Mouse (Mus musculus) megakaryocyte progenitor cell, adult 5-6 weeks (primary cell): ENCODE results near the gene Grsf1. TPM values are rescaled to one million over a fixed set of nuclear protein-coding genes. Genes with fewer than 3 reads are reported as not detected.

Source experiments
- ATAC-seq: replicated peaks from 2 replicates; pipeline ENCODE4 v1.8.0; 2016; ENCODE audit warnings: mild to moderate bottlenecking, moderate TSS enrichment, inconsistent platforms; ENCODE audit not compliant: poor library complexity
- total RNA-seq, 2 experiments: library from RNA; stranded (forward) in 1 of 2; stranded (reverse) in 1 of 2; fragments of 157-497, 149-512 nt in 1 of 2; fragments of 200-1000 nt in 1 of 2; gene quantifications; 2 replicates each; pipeline versions ENCODE4 v1.2.3 to v1.2.4; 2015 to 2017

Gene Grsf1
- total RNA-seq, 2 experiments from 2014 or later: 74.0 to 77.0 TPM

DNA sequence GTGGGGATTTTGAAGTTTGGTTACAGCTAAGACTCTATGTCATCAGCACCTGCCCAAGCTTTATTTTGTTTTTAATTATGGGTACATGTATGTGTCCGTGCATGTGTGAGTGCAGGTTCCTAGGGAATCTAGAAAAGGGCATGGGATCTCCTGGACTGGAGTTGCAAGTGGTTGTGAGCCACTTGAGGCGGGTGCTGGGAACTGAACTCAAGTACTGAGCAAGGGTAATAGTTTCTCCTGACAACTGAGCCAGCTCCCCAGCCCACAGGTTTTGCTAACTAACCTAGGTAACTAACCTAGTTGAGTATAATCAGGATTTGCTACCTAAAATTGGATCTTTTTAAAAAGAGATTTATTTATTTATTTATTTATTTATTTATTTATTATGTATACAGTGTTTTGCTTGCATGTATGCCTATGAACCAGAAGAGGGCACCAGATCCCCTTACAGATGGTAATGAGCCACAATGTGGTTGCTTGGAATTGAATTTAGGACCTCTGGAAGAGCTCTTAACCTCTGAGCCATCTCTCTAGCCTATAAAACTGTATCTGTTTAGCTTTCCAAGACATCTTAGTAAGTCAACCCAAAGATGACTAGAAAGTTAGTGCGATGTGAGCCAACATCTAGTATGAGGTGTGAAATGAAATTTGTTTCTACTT, 13.4 kb upstream of the Grsf1 start:
- peak; percentile 81 for ATAC-seq

DNA sequence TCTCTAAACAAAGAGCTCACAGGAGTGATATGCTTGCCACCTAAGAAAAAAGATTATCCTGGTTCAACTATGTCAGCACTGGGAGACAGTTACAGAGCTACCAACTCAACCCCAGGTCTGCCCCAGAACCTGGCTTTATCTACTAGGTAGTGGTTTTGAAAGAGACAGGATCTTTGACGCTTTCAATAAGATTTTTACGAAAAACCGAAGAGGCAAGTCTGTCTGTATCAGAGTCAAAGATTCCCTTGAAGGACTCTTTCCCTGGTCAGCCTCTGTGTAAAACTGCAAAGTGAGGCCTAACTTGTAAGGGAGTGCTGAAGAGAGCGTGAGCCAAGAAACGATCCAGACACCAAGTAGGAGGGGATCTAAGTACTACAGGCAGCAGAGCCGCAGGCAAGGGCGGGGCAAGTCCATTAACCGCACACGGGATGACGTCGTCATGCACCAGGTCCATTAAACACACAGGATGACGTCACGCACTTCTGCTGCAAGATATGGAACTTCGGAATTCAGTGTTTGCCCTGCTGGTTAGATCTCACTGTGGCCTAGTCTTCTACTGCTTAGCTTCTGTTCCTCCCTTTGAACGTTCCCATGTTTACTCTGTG, 12.7 kb upstream of the Grsf1 start:
- peak; percentile 38 for ATAC-seq

DNA sequence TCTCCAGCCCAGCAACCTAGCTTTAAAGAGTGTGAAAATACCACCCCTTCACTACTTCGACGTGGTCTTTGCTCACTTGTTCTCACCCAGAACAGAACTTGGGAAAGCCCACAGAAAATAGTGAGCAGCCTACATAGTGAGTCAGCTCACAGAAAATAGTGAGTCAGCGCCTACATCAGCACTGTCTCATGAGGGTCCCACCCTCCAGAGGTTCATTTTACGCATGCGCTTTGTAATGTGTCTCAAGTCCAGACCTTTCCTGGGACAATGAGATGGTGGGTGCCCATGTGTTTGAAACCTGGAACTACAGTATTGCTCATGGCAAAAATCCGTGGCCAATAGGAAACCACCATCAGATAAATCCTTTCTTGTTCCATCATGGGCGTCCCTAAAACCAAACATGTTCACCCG, 12.0 kb upstream of the Grsf1 start:
- ATAC-seq: peak; percentile 35; the same call in 1 of the 2 replicates

DNA sequence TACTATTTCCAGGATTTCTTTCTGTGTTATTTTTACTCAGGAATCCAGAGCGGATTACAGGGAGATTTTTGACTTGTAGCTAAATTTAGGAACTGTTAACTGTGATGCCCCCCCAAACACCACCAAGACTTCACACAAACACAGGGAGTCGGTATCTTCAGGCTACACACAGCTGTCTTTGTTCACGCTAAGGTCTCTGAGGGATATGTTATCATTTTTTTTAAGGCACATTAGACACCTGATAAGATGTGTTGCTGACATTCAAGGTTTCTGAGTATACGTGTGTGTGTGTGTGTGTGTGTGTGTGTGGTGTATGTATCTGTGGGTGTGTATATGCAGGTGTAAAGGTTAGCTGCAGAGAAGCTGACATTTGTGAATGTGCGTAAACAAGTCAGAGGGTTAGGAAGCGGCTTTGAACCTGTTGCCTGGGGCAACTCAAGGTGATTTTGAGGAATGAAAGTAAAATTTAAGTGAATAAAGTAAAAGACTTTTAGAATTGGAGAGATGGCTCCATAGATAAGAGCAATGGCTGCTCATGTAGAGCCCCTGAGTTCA, 9.9 kb upstream of the Grsf1 start:
- ATAC-seq: peak; percentile 18; the same call in 1 of the 2 replicates

DNA sequence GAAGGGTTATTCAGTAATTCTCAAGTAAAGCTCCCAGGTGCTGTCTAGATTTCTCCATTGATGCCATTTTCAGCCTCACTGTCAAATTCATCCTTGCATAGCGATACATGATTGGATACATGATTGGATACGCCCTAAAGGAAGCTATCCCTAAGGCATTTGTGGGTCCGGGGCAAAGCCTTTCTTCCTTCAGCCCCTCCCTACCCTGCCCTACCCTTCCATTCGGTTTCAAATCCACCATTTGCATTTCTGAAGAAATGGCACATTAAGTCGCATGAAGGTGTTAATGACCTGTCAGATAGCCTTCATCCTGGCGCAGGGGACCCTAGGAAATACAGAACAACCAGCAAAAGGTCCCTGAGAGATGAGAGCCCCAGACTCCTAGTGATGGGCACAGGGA, 9.3 kb upstream of the Grsf1 start:
- ATAC-seq: no peak

DNA sequence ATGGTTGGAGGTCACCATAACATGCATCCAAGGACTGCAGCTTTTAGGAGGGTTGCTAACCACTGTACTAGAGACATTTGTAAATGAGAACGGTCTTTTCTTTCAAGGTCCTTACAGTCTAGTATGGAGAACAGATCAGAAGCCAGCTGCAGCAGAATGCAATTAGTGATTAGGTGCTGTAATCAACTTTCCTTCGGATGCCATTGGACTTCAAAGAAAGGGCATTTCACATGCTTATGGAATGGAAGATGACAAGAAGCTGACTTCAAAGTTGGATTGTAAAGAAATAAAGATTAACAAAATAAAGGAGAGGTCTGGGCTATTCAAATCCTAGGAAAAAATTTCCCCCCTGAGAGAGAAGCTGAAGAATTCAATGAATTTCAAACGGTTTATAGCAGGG, 8.3 kb upstream of the Grsf1 start:
- ATAC-seq: no peak

DNA sequence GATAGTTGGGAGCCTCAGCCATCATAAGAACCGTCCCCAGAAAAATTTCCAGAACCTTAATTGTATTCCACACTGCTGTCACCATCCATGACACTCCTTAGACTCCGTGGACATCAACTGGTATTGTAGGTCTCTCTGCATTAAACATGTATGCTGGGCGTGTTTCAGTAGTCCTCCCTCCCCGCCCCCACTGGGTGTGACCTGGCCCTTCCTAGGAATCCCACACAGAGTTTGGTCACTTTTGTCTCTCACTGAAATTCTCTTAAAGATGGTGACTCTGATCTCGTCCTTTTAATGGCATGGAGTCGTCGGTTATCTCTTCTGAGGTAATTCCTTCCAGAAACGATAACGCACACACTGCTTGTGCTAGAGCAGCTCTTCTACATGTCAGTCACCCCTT, 7.7 kb upstream of the Grsf1 start:
- ATAC-seq: no peak

DNA sequence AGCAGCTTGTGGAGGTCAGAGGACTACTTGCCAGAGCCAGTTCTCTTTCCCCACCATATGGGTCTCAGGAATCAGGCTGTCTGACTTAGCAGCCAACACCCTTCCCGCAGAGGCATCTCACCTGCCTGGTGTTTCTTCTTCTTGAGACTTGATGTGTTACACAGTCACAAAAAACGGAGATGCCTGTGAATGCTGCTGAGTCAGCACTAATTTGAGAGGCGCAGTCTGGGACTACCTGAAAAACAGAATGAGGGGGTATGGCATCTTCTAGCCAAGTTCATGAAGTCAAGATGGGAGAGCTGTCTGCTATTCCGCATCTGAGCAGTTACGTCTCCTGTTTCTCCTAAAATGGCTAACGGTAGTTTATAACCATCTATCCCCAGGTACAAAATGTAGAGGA, 4.6 kb upstream of the Grsf1 start:
- ATAC-seq: no peak

DNA sequence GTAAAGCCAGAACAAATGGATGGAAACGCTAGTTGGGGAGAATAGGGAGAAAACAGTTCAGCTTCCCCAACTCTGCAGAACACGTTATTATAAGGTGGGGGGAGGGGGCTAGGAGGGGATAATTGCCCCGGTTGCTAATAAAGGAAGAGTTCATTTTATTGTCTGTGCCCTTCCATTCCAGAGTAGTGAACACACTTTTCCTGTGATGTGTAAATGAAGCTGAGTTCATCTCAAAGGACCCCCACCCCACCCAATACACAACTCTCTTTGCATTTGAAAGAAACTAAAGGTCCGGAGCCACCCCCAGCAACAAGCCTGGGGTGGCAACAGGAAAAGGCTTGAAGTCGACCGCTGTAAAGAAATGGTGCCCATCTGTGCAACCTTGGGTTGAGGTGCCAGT, 3.4 kb upstream of the Grsf1 start:
- no peak for ATAC-seq

DNA sequence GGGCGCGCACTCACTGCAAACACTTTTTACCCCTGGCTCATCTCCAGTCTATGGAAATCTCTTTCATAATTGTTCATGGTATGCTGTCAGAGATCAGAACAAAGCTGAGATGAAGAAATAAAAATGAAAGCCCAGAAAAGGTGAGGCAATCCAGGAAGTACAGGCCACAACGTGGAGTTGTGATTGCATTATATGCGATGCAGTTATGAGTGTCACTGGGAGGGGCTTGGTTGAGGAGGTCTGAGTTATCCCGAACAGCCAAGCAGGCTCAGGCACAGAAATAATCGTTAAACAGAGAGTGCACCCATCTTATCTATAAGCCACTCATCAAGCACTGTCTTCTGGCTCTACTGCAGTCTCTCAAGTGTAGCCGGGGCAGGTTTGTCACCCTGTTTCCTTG, 3.0 kb upstream of the Grsf1 start:
- ATAC-seq: peak; percentile 66

DNA sequence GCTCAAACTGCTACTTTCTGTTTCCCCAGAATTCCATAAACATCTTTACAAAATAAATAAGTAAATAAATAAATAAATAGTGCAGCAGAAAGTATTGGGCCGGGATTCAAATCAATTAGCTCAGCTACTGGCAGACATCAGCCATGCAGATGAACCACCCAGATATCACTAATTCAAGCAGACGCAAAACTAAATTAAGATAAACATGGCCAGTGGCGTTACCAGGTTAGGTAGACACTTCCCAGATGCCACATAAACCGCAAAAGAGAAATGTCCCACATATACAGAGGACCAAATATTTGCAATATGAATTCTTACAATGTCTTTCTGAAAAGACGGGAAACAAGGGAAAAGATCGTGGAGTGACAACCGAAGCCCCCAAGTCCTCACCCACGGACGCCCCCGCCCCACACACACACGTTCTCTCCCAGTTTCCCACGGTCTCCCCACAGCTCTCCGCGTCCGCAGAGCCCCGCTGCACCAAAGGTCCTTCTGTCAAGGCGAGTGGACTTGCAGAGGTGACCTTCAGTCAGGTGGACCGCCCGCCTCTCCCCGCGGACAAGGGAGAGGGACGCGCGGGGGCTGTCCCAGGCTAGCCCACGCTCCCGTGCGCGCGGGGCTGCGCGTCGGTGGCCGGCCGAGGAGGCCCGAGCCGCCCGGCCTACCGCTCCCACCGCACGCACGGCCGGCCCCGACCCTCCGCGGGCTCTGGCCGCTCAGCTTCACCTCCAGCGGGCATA, 1.1 kb downstream of the Grsf1 start:
- peak; percentile 27 for ATAC-seq

DNA sequence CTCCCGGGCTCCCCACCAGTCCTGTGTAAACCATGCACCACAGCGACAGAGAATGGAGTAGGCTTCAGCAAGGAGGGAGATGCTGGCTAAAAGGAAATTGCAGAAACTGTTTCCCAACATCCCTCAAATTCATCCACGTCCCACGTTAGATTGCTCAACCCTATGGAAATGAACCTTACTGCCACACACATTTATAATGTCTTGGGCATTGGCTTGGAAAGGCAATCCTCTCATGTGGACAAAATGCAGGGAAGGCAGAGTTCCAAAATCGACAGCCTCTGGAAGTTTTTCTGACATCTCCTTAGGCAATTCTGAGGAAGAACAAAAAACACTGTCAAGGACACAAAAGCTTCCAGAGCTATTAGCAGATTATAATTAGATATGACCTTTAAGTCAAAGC, 12.1 kb downstream of the Grsf1 start:
- no peak for ATAC-seq

DNA sequence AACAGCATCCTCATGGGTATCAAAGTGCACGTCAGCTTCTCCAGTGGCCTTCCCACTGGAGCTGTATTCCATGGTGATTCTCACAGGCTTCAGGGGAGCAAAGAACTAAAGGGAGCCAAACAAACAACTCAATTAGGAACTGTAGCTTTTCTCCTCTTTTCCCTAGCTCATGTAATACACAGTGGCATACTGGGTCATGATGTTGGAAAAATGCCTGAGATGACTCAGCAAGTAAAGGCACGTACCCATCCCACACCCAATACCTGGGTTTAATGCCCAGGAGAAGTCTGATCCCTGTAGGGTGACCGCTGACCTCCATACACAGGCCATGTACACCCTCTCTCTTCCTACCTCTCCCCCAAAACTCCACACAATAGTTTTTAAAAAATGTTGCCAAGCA, 12.8 kb downstream of the Grsf1 start:
- no peak for ATAC-seq

DNA sequence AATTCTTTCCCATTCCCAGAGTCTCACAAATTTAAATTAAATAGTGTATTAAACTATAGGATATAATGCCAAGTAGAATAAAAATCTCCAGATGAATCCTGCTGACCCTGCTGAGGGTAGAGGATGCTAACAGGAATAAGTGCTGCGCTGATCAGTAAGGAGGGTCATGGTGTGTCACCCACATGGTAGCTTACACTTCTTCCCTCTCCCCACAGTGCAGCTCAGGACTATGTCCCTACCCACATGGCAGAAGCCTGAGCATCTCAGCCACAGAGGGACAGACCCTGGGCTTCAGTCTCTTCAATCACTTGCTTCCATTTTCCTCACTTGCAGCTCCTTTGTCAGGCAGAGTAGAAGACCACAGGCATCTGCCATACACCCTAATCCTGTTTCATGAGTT, 18.1 kb downstream of the Grsf1 start:
- no peak for ATAC-seq

DNA sequence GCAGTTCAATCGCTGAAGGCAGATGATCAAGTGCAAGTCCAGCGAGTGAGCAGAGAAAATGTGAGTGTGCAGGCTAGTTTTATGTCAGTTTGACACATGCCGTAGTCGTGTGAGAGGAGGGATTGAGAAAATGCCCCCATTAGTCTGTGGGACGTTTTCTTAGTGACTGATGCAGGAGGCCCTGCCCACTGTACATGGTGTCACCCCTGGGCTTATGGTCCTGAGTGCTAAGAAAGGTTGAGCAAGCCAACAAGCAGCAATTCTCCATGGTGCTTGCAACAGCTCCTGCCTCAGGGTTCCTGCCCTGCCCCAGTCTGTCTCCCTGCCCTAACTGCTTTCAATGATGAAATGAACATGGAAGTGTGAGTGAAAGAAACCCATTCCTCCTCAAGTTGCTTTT, 23.4 kb downstream of the Grsf1 start:
- peak; percentile 47 for ATAC-seq

DNA sequence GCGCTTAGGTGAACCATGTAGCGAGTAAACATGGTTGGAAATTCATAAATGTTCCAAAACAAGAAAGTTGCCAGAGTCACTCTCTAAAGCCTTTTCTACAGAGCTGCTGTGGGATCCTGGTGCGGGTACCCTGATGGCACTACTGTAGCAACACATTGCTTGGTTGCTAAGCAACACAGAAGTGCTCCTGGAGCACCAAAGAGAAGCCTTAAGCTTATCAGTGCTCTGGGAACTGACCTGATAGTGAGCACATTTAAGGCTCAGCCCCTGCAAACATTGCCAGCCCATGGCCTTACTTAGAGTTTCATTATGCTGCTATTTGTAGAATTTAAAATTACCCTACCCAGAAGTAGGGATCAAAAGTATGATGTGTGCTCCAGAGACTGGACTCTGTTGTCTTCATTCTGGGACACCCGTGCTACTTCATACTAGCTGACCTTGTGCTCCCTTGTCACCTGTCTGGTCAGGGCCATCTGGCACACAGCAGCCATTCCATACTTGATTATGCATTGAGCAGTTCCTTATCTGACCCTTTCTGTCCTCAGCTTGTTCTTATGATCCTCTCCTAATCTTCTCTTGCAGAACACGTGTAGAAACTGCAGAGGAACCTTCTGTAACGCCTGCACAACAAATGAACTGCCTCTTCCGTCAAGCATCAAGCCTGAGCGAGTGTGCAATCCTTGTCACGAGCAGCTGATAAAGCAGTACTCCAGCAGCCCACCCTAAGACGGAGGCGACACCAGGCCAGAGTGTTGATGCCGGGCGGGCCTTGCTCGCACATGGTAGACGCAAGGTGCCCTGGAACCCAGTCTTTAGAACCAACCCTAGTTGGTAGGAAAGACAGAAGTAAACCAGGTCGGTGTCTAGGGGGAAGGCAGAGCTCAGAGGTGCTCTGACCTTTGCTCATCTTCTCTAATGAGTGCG, 26.5 kb downstream of the Grsf1 start:
- peak; percentile 67 for ATAC-seq

DNA sequence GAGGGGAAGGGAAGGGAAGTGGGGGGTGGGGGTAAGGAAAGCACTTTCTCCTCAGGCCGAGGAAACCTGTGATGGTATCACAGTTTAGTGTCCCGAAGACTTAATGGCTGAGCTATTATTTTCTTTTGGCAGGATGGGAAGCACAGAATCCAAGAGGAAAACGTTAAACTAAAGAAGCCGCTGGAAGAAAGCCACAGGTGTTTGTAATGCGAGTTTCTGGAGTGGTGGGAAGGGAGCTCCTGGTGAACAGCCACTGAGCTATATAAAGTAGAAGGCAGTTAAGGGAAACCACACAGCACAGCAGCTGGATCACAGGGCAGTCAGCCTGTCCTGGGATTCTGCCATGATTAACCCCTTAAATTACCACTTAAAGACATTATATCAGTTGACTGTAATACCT, 30.6 kb downstream of the Grsf1 start:
- no peak for ATAC-seq

DNA sequence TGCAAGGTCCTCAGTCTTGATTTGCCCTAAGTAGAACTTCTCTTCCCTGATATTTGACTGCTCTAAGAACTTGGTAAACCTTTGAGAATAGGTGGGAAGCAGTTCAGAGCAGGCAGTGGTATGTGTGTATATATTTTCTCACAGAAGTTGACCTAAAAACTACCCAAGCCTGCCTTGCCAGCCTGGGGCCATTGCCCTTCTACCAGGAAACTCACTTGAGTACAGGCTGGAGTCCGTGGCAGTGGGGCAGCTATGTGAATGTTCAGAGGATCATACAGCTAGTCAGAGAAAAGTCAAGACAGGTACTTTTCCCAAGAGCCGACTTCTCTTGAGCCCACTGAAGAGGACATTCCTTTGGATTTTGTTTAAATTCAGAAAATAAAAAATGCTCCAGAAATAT, 31.1 kb downstream of the Grsf1 start:
- no peak for ATAC-seq

DNA sequence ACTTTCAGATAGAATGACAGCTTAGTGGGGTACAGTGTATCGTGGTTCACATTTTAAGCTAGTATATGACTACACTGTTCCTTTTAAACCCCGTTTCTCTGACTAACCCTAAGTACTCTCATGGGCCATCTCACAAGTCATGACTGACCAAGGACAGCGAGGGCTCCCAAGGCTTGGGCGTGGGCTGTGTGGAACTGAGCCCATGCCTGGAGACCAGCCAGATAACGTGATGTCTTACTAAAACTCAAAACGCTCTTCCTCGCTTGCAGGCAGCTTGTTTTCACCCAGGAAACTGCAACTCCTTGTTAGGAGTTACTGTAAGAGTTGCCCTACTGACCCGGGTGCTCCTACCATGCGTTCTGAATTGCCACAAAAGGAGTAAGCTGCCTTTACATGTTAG, 32.5 kb downstream of the Grsf1 start:
- no peak for ATAC-seq

DNA sequence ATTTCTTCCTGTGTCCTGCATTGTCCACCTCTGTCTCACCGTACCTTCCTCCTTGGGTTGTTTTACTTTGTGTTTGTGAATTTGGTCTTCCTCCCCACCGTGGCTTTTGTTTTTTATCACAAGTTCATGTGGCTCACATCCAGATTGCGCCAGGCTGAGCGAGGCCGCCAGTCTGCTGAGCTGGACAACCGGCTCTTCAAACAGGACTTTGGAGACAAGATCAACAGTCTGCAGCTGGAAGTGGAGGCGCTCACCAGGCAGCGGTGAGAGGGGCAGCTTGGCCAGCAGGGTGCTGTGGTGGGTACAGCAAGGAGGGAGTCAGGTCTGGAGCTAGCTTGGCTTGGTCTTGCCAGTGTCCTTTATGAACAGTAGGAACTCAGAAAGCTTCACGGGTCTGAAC, 33.2 kb downstream of the Grsf1 start:
- 0 out of 2 replicates have a peak, but pooled peaks have one; percentile 20 for ATAC-seq

DNA sequence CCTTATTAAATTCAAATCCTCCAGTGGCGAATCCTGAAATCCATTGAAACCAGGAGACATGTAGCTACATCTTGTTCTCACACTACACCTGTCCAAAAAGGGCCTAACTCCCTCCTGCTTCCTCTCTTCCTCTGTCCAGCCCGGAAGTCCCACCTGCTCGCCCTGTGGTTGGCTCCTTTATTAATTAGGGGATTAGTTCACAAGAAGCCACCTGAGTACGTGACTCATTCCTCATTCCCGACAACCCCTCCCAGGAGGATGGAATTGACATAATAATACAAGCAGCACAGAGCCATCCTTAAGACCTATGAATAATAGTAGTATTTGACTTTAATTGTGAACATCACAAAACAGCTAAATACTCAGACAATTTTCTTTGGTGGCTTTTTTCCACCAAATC, 41.9 kb downstream of the Grsf1 start:
- no peak for ATAC-seq
